Mouse (Mus musculus) E14TG2a.4 (cell line): ENCODE results near the gene Opa3.

Source experiments
- CTCF ChIP-seq: conservative IDR thresholded peaks from 2 replicates; pipeline ENCODE4 v1.5.1; 2014; ENCODE audit warnings: low read length
- NANOG ChIP-seq: IDR thresholded peaks from 2 replicates; pipeline ENCODE4 v1.6.1; 2014; ENCODE audit warnings: borderline replicate concordance, low read length, mixed read lengths
- POU5F1 ChIP-seq: IDR thresholded peaks from 2 replicates; pipeline ENCODE4 v1.6.1; 2014; ENCODE audit warnings: low read length, borderline replicate concordance

DNA sequence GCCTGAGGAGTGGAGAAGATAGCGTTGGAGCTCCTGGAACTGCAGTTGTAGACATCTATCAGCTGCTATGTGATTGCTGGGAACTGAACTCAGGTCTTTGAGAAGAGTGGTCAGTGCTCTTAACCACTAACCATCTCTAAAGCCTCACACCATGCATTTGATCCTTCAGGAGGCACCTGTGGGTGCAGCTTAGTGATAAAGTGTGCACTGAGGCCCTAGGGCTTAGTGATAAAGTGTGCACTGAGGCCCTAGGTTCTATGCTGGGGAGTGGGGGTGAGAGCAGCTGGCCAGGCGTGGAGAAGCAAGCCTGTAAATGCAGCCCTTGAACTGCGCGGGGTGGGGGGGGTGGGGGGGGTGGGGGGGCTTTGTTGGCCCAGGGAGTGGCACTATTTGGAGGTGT, 11.9 kb downstream of the Opa3 start:
- TF ChIP-seq CTCF (no peak), NANOG (no peak), POU5F1 (no peak)
